Comparison of ENCODE assay signal across 9 mouse cellular contexts in genomic region chr3:66219655-66220191, GRCm38 (mm10). TPM values are rescaled to one million over a fixed set of nuclear protein-coding genes. Genes with fewer than 3 reads are reported as not detected.
DNase-seq lines count a peak whose midpoint lies in the region; ATAC-seq and TF ChIP-seq lines count a peak whose summit lies in the region.
"Had no signal": no experiment of that assay in that cellular context is flagged by ENCODE, and none has a peak within 500 bp of the region (broad histone marks: within the 10 kb centered on the region; RNA-seq: fewer than 3 reads in every experiment).

Gene Ptx3, plus strand, starts transcription at chr3:66219910.

- peak within 1 kb of the TSS; percentile 63 for H3K9ac ChIP-seq in heart, adult 2 months (ENCODE audit: low read depth, low read length)
- peak within 1 kb of the TSS; percentile 65 for H3K9ac ChIP-seq in forebrain, postnatal 0 days

- no peak for DNase-seq in heart, adult 2 months
- DNase-seq in heart, postnatal 25 days (ENCODE audit: low spot score), result no peak
- peak; percentile 54 for DNase-seq in Muller cell, postnatal 12 days (ENCODE audit: inconsistent ontology term)
- peak; percentile 46 for DNase-seq in forebrain, postnatal 0 days
- peak; percentile 6 for DNase-seq in liver
- no peak for DNase-seq in right cerebral cortex, adult 18-20 months
- no peak for DNase-seq in urinary bladder, postnatal 25 days (ENCODE audit: low spot score)

- no peaks in the 10 kb centered on the region for H3K79me2 ChIP-seq in heart, adult 2 months (replicated peaks; ENCODE audit: control insufficient read depth, insufficient read depth, low read length)

- no peak for TF ChIP-seq EP300 in heart, adult 2 months (IDR thresholded peaks at IDR 0.05; ENCODE audit: insufficient read depth, low read depth, low read length)

- intact Hi-C loops in heart, adult 2 months (cut with DNase I), result no loop called here
- intact Hi-C loops in heart, postnatal 25 days (cut with DNase I), result no loop called here

- H3K4me1 ChIP-seq in heart, adult 2 months (ENCODE audit: control insufficient read depth, insufficient read depth, low read length), result no peaks in the 10 kb centered on the region
- no peaks in the 10 kb centered on the region for H3K4me1 ChIP-seq in forebrain, postnatal 0 days (ENCODE audit: insufficient read depth)
- H3K4me1 ChIP-seq in small intestine, adult 2 months (ENCODE audit: control insufficient read depth, insufficient read depth, insufficient read length, low read length), result 0 out of 2 replicates have a peak, but pooled peaks cover 3% of the 10 kb centered on the region

- H3K27ac ChIP-seq in heart, adult 2 months, result no peak within 1 kb of the TSS; the same call in 1 of the 2 replicates
- H3K27ac ChIP-seq in forebrain, postnatal 0 days (ENCODE audit: low read depth, low read length), result peak within 1 kb of the TSS; percentile 57
- 0 out of 2 replicates have a peak within 1 kb of the TSS, but pooled peaks have one; percentile 29 for H3K27ac ChIP-seq in small intestine, adult 2 months (ENCODE audit: insufficient read depth, low read depth, low read length)

- WGBS in heart, adult 2 months, result 18% methylated on average over 20 of the region's 20 CpGs
- WGBS in forebrain, postnatal 0 days, result 3% methylated on average over 20 of the region's 20 CpGs
- 10% methylated on average over 20 of the region's 20 CpGs for WGBS in small intestine, adult 2 months

- H3K4me3 ChIP-seq in heart, adult 2 months, result peak within 1 kb of the TSS; percentile 40
- H3K4me3 ChIP-seq in forebrain, postnatal 0 days (ENCODE audit: low read depth, low read length), result peak within 1 kb of the TSS; percentile 58
- peak within 1 kb of the TSS; percentile 61 for H3K4me3 ChIP-seq in small intestine, adult 2 months (ENCODE audit: low read depth, low read length)

- TF ChIP-seq POLR2A in heart, adult 2 months (IDR thresholded peaks at IDR 0.05; ENCODE audit: insufficient read depth, low read depth, low read length), result no peak
- no peak for TF ChIP-seq POLR2A in small intestine, adult 2 months (IDR thresholded peaks at IDR 0.05; ENCODE audit: low read depth, low read length)

- TF ChIP-seq CTCF in heart, adult 2 months (IDR thresholded peaks at IDR 0.05), result no peak
- no peak for TF ChIP-seq CTCF in forebrain, postnatal 0 days (IDR thresholded peaks at IDR 0.05; ENCODE audit: low read depth)
- no peak for TF ChIP-seq CTCF in small intestine, adult 2 months (IDR thresholded peaks at IDR 0.05; ENCODE audit: extremely low read depth, insufficient read length, insufficient replicate concordance, low read depth, low read length)

- peaks cover 4% of the 10 kb centered on the region; the same call in 1 of the 2 replicates for H3K27me3 ChIP-seq in heart, adult 2 months (ENCODE audit: control insufficient read depth, insufficient read depth, low read length)
- H3K27me3 ChIP-seq in forebrain, postnatal 0 days (ENCODE audit: insufficient read depth, low read length), result no peaks in the 10 kb centered on the region
- peaks cover 8% of the 10 kb centered on the region; the same call in 1 of the 2 replicates for H3K27me3 ChIP-seq in small intestine, adult 2 months (ENCODE audit: control insufficient read depth, insufficient read depth, low read length)
- H3K27me3 ChIP-seq: CH12.LX had no signal

- H3K4me2 ChIP-seq in forebrain, postnatal 0 days (ENCODE audit: low read depth), result peak within 1 kb of the TSS; percentile 95

- no peaks in the 10 kb centered on the region for H3K9me3 ChIP-seq in forebrain, postnatal 0 days (ENCODE audit: low read length)

- no peaks in the 10 kb centered on the region for H3K36me3 ChIP-seq in heart, adult 2 months (ENCODE audit: control insufficient read depth, insufficient read depth, low read length)
- no peaks in the 10 kb centered on the region for H3K36me3 ChIP-seq in forebrain, postnatal 0 days (ENCODE audit: insufficient read depth)
- no peaks in the 10 kb centered on the region for H3K36me3 ChIP-seq in small intestine, adult 2 months (ENCODE audit: control insufficient read depth, insufficient read depth, low read length)

- peak; percentile 23; the same call in 1 of the 2 replicates for ATAC-seq in forebrain, postnatal 0 days

RNA-seq across cellular contexts. Expression of gene Ptx3, which starts in this region (rescaled TPM):
- total RNA-seq in heart, adult 2 months (2021), result under 1 TPM; 0.50 to 0.52 TPM
- polyA plus RNA-seq in heart, adult 2 months (2012; rRNA removed), result 0.45 and 0.97 TPM in 2 replicates
- 1 to 10 TPM; 1.3 TPM for total RNA-seq in heart, postnatal 25 days (2021)
- total RNA-seq in forebrain, postnatal 0 days (2014; rRNA removed), result 2.9 and 3.0 TPM in 2 replicates
- 8.4 TPM in 2 replicates for polyA plus RNA-seq in forebrain, postnatal 0 days (2015; fragmentation: Nextera tagmentation; extraction: Ambion mirVana)
- polyA plus RNA-seq in small intestine, adult 2 months (2012; rRNA removed), result 0.20 and 0.49 TPM in 2 replicates
- total RNA-seq: CH12.LX had no signal

Comparison
In these comparisons a context has a peak if more than half of its experiments do, and no peak if none do; other contexts are left out.
1. DNase-seq: peak in Muller cell, postnatal 12 days (single experiment), forebrain, postnatal 0 days (single experiment) and liver (single experiment); none in heart, adult 2 months (0 of 2), heart, postnatal 25 days (single experiment), right cerebral cortex, adult 18-20 months (single experiment) and urinary bladder, postnatal 25 days (single experiment).
2. Peak in every context shown above with its lines, with median percentiles within 50 percentile points of each other: H3K4me3 ChIP-seq.